In genomic region chr5:30588301-30588968, GRCm38 (mm10) we compare ENCODE assay signal across 8 mouse cellular contexts. TPM values are rescaled to one million over a fixed set of nuclear protein-coding genes. Genes with fewer than 3 reads are reported as not detected.
A peak's percentile ranks its signal among the peaks of the same experiment; 100 is the strongest.
DNase-seq lines count a peak whose midpoint lies in the region; ATAC-seq and TF ChIP-seq lines count a peak whose summit lies in the region.

No protein-coding gene starts in this region.

- no peaks in the 10 kb centered on the region for H3K36me3 ChIP-seq in thymus, adult 2 months (ENCODE audit: control insufficient read depth, insufficient read depth, low read length)
- no peaks in the 10 kb centered on the region for H3K36me3 ChIP-seq in heart, embryonic 14.5 days (ENCODE audit: control insufficient read depth, insufficient read depth, low read length)
- H3K36me3 ChIP-seq in limb, embryonic 12.5 days: no peaks in the 10 kb centered on the region
- no peaks in the 10 kb centered on the region for H3K36me3 ChIP-seq in midbrain, embryonic 16.5 days (ENCODE audit: control insufficient read depth, insufficient read depth, low read length)

- peaks cover 3% of the 10 kb centered on the region; the same call in 1 of the 2 replicates for H3K27me3 ChIP-seq in thymus, adult 2 months (ENCODE audit: control insufficient read depth, insufficient read depth, low read length)
- H3K27me3 ChIP-seq in heart, embryonic 14.5 days (ENCODE audit: control insufficient read depth, insufficient read depth, low read length): peaks cover 12% of the 10 kb centered on the region; the same call in 1 of the 2 replicates
- peaks cover 82% of the 10 kb centered on the region for H3K27me3 ChIP-seq in limb, embryonic 12.5 days
- H3K27me3 ChIP-seq in midbrain, embryonic 16.5 days (ENCODE audit: control insufficient read depth, insufficient read depth, low read depth, low read length): peaks cover 3% of the 10 kb centered on the region; the same call in 1 of the 2 replicates

- TF ChIP-seq POLR2A in thymus, adult 2 months (IDR thresholded peaks at IDR 0.05; ENCODE audit: control insufficient read depth, extremely low read depth, insufficient read depth, low read length, poor library complexity): no peak

- TF ChIP-seq CTCF in thymus, adult 2 months (IDR thresholded peaks at IDR 0.05; ENCODE audit: borderline replicate concordance, control insufficient read depth, extremely low read depth, insufficient read depth, low read length, poor library complexity): no peak

- 5% methylated on average over 70 of the region's 70 CpGs for WGBS in thymus, adult 2 months
- 1% methylated on average over 60 of the region's 70 CpGs for WGBS in heart, embryonic 14.5 days
- under 1% methylated on average over 69 of the region's 70 CpGs for WGBS in limb, embryonic 12.5 days
- under 1% methylated on average over 67 of the region's 70 CpGs for WGBS in midbrain, embryonic 16.5 days

- H3K27ac ChIP-seq in thymus, adult 2 months (ENCODE audit: control insufficient read depth, insufficient read depth, low read length): no peak overlapping the region
- peak overlapping the region; percentile 70 to 77 for H3K27ac ChIP-seq in heart, embryonic 14.5 days (replicated peaks in 1 of 2; ENCODE audit: control insufficient read depth in 1 of 2, insufficient read depth in 1 of 2, low read depth in 2 of 2, low read length in 2 of 2)
- H3K27ac ChIP-seq in limb, embryonic 12.5 days: no peak overlapping the region
- peak overlapping the region; percentile 86 for H3K27ac ChIP-seq in midbrain, embryonic 16.5 days (ENCODE audit: low read length)

- peak; percentile 2 for DNase-seq in CD4-positive, CD25-positive, alpha-beta regulatory T cell, adult 2 months (ENCODE audit: low read depth, low spot score)
- DNase-seq in thymus, adult 2 months: peak; percentile 2
- no peak for DNase-seq in thymus, postnatal 25 days

- no peak for ATAC-seq in CD4-positive, CD25-positive, alpha-beta regulatory T cell, adult 4 months
- 0 out of 2 replicates have a peak, but pooled peaks have one; percentile 16 for ATAC-seq in heart, embryonic 14.5 days (ENCODE audit: insufficient number of reproducible peaks, insufficient read depth, low FRiP score, low read depth)
- ATAC-seq in limb, embryonic 12.5 days (ENCODE audit: insufficient number of reproducible peaks, insufficient read depth, low FRiP score, low TSS enrichment, low read depth): 0 out of 2 replicates have a peak, but pooled peaks have one; percentile 5
- ATAC-seq in midbrain, embryonic 16.5 days: peak; percentile 74
- ATAC-seq in monocyte, adult 5-6 weeks (replicated peaks; ENCODE audit: insufficient number of reproducible peaks, low FRiP score, low TSS enrichment, poor library complexity, severe bottlenecking): no peak

- H3K9ac ChIP-seq in heart, embryonic 14.5 days (ENCODE audit: low read length): peak overlapping the region; percentile 83
- H3K9ac ChIP-seq in limb, embryonic 12.5 days (replicated peaks): peak overlapping the region; percentile 27; the same call in 1 of the 2 replicates
- H3K9ac ChIP-seq in midbrain, embryonic 16.5 days (ENCODE audit: low read depth, low read length): peak overlapping the region; percentile 85

- H3K4me2 ChIP-seq in heart, embryonic 14.5 days (ENCODE audit: low read length): peak overlapping the region; percentile 92
- H3K4me2 ChIP-seq in limb, embryonic 12.5 days: peak overlapping the region; percentile 93
- peak overlapping the region; percentile 91 for H3K4me2 ChIP-seq in midbrain, embryonic 16.5 days (ENCODE audit: low read length)

- H3K9me3 ChIP-seq in heart, embryonic 14.5 days (ENCODE audit: control insufficient read depth, low read length): no peaks in the 10 kb centered on the region
- no peaks in the 10 kb centered on the region for H3K9me3 ChIP-seq in limb, embryonic 12.5 days
- no peaks in the 10 kb centered on the region for H3K9me3 ChIP-seq in midbrain, embryonic 16.5 days (replicated peaks; ENCODE audit: control insufficient read depth, low read length, poor library complexity, severe bottlenecking)

- H3K4me1 ChIP-seq in thymus, adult 2 months (replicated peaks; ENCODE audit: control insufficient read depth, insufficient read depth, low read length): no peaks in the 10 kb centered on the region
- H3K4me1 ChIP-seq in heart, embryonic 14.5 days (ENCODE audit: control insufficient read depth in 2 of 2, insufficient read depth in 2 of 2, low read length in 2 of 2): peaks cover 44 to 51% of the 10 kb centered on the region in 2 experiments
- peaks cover 15% of the 10 kb centered on the region for H3K4me1 ChIP-seq in limb, embryonic 12.5 days (replicated peaks)
- peaks cover 23% of the 10 kb centered on the region for H3K4me1 ChIP-seq in midbrain, embryonic 16.5 days (ENCODE audit: control insufficient read depth, insufficient read depth, low read length)

- no peak overlapping the region for H3K4me3 ChIP-seq in thymus, adult 2 months (ENCODE audit: control insufficient read depth, insufficient read depth, low read length)
- H3K4me3 ChIP-seq in heart, embryonic 14.5 days (ENCODE audit: control insufficient read depth in 1 of 2, insufficient read depth in 1 of 2, low read depth in 1 of 2, low read length in 2 of 2): peak overlapping the region; percentile 56 to 72
- peak overlapping the region; percentile 45 for H3K4me3 ChIP-seq in limb, embryonic 12.5 days (replicated peaks)
- peak overlapping the region; percentile 73 for H3K4me3 ChIP-seq in midbrain, embryonic 16.5 days (ENCODE audit: low read depth, low read length)

RNA-seq across cellular contexts. Expression of gene Kcnk3, which starts 0.5 kb away (rescaled TPM):
- polyA plus RNA-seq in CD4-positive, CD25-positive, alpha-beta regulatory T cell, adult 4 months (2017; shearing (Covaris generic)): under 1 TPM in 1 of 2 experiments, not detected in 1; 0.47 TPM
- polyA plus RNA-seq in thymus, adult 2 months (2012; rRNA removed): 22.7 and 27.7 TPM in 2 replicates
- polyA plus RNA-seq in heart, embryonic 14.5 days (2014; fragmentation: Nextera tagmentation; extraction: Ambion mirVana): 30.2 and 40.3 TPM in 2 replicates
- polyA plus RNA-seq in limb, embryonic 12.5 days (2016; fragmentation: Nextera tagmentation; extraction: Ambion mirVana): 0.18 and 0.30 TPM in 2 replicates
- polyA plus RNA-seq in midbrain, embryonic 16.5 days (2015; fragmentation: Nextera tagmentation; extraction: Ambion mirVana): 6.1 and 6.6 TPM in 2 replicates
- total RNA-seq in monocyte, adult 5-6 weeks (2017): 0.10 TPM in 1 of 3 replicates, not detected in the others

RNA-seq across cellular contexts. Expression of gene Cib4, which starts 42.8 kb away (rescaled TPM):
- not detected for polyA plus RNA-seq in CD4-positive, CD25-positive, alpha-beta regulatory T cell, adult 4 months (2017; shearing (Covaris generic))
- not detected in 2 replicates for polyA plus RNA-seq in thymus, adult 2 months (2012; rRNA removed)
- not detected in 2 replicates for polyA plus RNA-seq in heart, embryonic 14.5 days (2014; fragmentation: Nextera tagmentation; extraction: Ambion mirVana)
- polyA plus RNA-seq in limb, embryonic 12.5 days (2016; fragmentation: Nextera tagmentation; extraction: Ambion mirVana): not detected in 2 replicates
- polyA plus RNA-seq in midbrain, embryonic 16.5 days (2015; fragmentation: Nextera tagmentation; extraction: Ambion mirVana): not detected in 2 replicates
- 1.4 TPM in 1 of 3 replicates, not detected in the others for total RNA-seq in monocyte, adult 5-6 weeks (2017)

RNA-seq across cellular contexts. Expression of gene Slc35f6, which starts 59.3 kb away (rescaled TPM):
- polyA plus RNA-seq in CD4-positive, CD25-positive, alpha-beta regulatory T cell, adult 4 months (2017; shearing (Covaris generic)): 10 to 100 TPM; 18.0 to 22.7 TPM
- polyA plus RNA-seq in thymus, adult 2 months (2012; rRNA removed): 71.8 and 88.0 TPM in 2 replicates
- 27.3 and 29.6 TPM in 2 replicates for polyA plus RNA-seq in heart, embryonic 14.5 days (2014; fragmentation: Nextera tagmentation; extraction: Ambion mirVana)
- 19.9 and 22.1 TPM in 2 replicates for polyA plus RNA-seq in limb, embryonic 12.5 days (2016; fragmentation: Nextera tagmentation; extraction: Ambion mirVana)
- polyA plus RNA-seq in midbrain, embryonic 16.5 days (2015; fragmentation: Nextera tagmentation; extraction: Ambion mirVana): 32.3 and 33.0 TPM in 2 replicates
- 22.1 to 43.5 TPM (median 25.4 TPM) in 3 replicates for total RNA-seq in monocyte, adult 5-6 weeks (2017)

Comparison
In these comparisons a context has a peak if more than half of its experiments do, and no peak if none do; other contexts are left out.
1. ATAC-seq: peak in heart, embryonic 14.5 days (single experiment), limb, embryonic 12.5 days (single experiment) and midbrain, embryonic 16.5 days (single experiment); none in CD4-positive, CD25-positive, alpha-beta regulatory T cell, adult 4 months (single experiment) and monocyte, adult 5-6 weeks (single experiment).
2. H3K27ac ChIP-seq: peak in heart, embryonic 14.5 days (2 of 2) and midbrain, embryonic 16.5 days (single experiment); none in thymus, adult 2 months (single experiment) and limb, embryonic 12.5 days (single experiment).
3. H3K9ac ChIP-seq: peak in every context shown above with its lines; median percentile 85 in midbrain, embryonic 16.5 days; 83 in heart, embryonic 14.5 days; 27 in limb, embryonic 12.5 days.
4. Peak in every context shown above with its lines, with median percentiles within 50 percentile points of each other: H3K4me2 ChIP-seq.